Mouse (Mus musculus): ENCODE results near the gene Toporsl. TPM values are rescaled to one million over a fixed set of nuclear protein-coding genes. Genes with fewer than 3 reads are reported as not detected.

Toporsl gene
- not detected in 2 replicates for polyA plus RNA-seq (2014; fragmentation: Nextera tagmentation; extraction: Ambion mirVana)

DNA sequence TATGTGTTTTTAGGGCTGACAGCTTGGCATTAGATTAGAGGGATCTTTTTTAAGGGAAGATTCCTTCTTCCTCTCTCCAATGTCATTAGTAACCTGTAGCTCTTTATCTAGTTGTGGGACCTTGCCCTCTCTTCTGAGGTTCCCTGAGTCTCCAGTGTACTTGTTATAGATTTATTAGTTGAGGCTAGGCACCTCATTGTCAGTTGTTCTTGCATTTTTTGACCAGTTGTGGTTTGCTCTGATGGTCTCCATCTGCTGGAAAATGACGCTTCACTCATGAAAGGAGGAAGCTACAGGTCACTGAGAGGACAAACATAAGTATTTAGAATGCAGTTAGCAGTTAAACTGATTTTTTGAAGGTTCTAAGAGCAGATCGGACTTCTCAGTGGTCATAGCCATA lies at the start of gene Toporsl:
Toporsl (plus strand) TSS at position 348 of the 400 bp plus-strand sequence.
- DNase-seq (ENCODE audit: low spot score) (no peak), ATAC-seq (ENCODE audit: low read depth) (no peak)
- Histone ChIP-seq H3K9ac (ENCODE audit: low read depth, low read length) (no peak within 1 kb of the TSS), H3K4me1 (ENCODE audit: control insufficient read depth, insufficient read depth, low read length) (no peaks in the 10 kb centered on the region), H3K9me3 (ENCODE audit: control insufficient read depth, low read length) (no peaks in the 10 kb centered on the region), H3K4me3 (ENCODE audit: low read depth, low read length) (no peak within 1 kb of the TSS), H3K27me3 (replicated peaks; ENCODE audit: control insufficient read depth, insufficient read depth, low read length) (no peaks in the 10 kb centered on the region), H3K27ac (replicated peaks; ENCODE audit: low read depth, low read length) (no peak within 1 kb of the TSS), H3K4me2 (ENCODE audit: low read depth, low read length) (no peak within 1 kb of the TSS), H3K36me3 (ENCODE audit: control insufficient read depth, insufficient read depth, low read length) (no peaks in the 10 kb centered on the region)
- 59% methylated on average over 2 of the region's 2 CpGs for WGBS

DNA sequence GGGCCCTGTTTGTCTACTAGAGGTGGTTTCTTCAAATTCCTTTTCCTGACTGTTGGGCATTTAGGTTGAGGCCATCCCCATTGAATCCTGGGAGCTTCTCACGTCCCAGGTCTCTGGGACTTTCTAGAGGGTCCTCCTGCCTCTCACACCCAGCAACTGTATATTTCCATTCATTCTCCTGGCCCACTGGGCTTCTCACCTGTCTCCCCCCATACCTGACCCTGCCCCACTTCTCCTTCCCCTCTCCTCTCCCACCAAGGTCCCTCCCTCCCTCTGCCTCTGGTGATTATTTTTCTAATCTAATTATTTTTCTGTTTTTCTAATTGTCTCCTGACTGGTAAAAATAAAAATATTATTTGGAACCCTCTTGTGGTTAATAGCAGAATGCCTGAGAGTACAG lies 38.4 kb upstream of the Toporsl start:
- Histone ChIP-seq H3K27me3 (replicated peaks; ENCODE audit: control insufficient read depth, insufficient read depth, low read length) (no peaks in the 10 kb centered on the region), H3K4me3 (ENCODE audit: low read depth, low read length) (no peak overlapping the region), H3K27ac (replicated peaks; ENCODE audit: low read depth, low read length) (no peak overlapping the region), H3K9ac (ENCODE audit: low read depth, low read length) (no peak overlapping the region), H3K9me3 (ENCODE audit: control insufficient read depth, low read length) (no peaks in the 10 kb centered on the region), H3K4me1 (ENCODE audit: control insufficient read depth, insufficient read depth, low read length) (no peaks in the 10 kb centered on the region), H3K4me2 (ENCODE audit: low read depth, low read length) (no peak overlapping the region), H3K36me3 (ENCODE audit: control insufficient read depth, insufficient read depth, low read length) (no peaks in the 10 kb centered on the region)
- ATAC-seq (ENCODE audit: low read depth), result no peak
- no peak for DNase-seq (ENCODE audit: low spot score)
- 65% methylated on average over 1 of the region's 1 CpGs for WGBS

DNA sequence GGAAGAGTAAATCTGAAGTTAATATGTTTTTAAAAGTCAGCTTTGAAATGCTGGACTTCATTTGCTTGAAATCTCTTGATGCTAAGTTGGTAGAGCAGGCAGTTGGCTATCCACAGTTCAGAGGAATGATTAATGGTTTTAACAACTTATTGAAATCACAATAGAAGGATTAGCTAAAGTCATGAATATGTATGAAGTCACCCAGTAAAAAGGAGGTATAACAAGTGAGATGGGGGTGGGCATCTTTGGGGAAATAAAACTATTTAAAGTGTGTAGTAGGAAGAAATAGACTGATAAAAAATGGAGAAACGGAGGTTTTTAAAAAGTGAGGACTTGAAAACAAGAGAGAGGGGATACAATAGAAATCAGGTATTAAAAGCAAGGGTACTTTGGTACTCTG lies 38.0 kb upstream of the Toporsl start:
- ATAC-seq (ENCODE audit: low read depth) (no peak), DNase-seq (ENCODE audit: low spot score) (no peak)
- Histone ChIP-seq H3K4me1 (ENCODE audit: control insufficient read depth, insufficient read depth, low read length) (no peaks in the 10 kb centered on the region), H3K36me3 (ENCODE audit: control insufficient read depth, insufficient read depth, low read length) (no peaks in the 10 kb centered on the region), H3K9me3 (ENCODE audit: control insufficient read depth, low read length) (no peaks in the 10 kb centered on the region), H3K27me3 (replicated peaks; ENCODE audit: control insufficient read depth, insufficient read depth, low read length) (no peaks in the 10 kb centered on the region), H3K9ac (ENCODE audit: low read depth, low read length) (no peak overlapping the region), H3K27ac (replicated peaks; ENCODE audit: low read depth, low read length) (no peak overlapping the region), H3K4me3 (ENCODE audit: low read depth, low read length) (no peak overlapping the region), H3K4me2 (ENCODE audit: low read depth, low read length) (no peak overlapping the region)
- 42% methylated on average over 1 of the region's 1 CpGs for WGBS

DNA sequence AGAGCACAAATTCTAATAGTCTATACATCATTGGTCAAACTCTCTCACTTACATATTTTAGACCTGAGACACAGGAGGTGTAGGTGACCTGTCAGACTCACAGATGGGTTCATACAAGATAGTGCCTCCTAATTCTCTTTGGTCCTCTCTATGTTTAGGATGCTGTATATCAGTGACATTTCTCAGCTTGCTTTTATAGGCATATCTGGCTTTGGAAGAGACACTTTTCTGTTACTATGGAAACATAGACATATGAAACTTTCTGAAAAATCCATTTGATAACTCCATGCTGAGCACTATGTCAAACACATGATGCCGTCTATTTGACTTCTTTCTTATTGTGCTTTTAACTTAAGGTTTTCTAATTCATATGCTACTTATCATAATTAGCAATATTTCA lies 32.2 kb upstream of the Toporsl start:
- DNase-seq (ENCODE audit: low spot score), result no peak
- no peak overlapping the region for H3K27ac ChIP-seq (replicated peaks; ENCODE audit: low read depth, low read length)
- WGBS, result 86% methylated on average over 1 of the region's 1 CpGs

DNA sequence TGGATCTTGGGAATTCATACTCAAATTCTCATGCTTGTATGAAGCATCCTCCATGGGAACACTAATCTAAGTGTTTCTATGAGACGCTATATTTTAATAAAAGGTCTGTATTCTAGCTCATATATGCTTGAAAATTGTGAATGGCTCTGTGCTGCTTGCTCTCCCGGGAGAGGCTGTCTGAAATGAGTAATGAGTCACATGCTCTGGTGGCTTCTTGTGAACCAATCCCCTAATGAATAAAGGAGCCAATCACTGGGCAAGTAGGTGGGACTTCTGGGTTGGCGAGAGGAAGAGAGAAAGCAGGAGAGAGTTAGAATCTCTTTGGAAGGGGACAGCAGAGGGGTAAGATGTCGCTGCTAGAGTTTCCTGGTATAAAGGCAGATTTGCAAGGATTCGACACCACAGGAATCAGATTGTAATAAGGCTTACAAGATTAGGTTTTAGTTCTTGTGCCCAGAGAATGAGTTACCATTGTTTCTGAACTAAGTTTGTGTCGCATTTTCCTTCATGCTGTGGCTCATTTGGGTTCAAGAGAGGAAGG lies 9.8 kb upstream of the Toporsl start:
- H3K4me1 ChIP-seq (ENCODE audit: control insufficient read depth, insufficient read depth, low read length), result no peaks in the 10 kb centered on the region
- H3K9ac ChIP-seq (ENCODE audit: low read depth, low read length), result no peak overlapping the region
- no peak for DNase-seq (ENCODE audit: low spot score)
- no peak overlapping the region for H3K4me2 ChIP-seq (ENCODE audit: low read depth, low read length)
- H3K4me3 ChIP-seq (ENCODE audit: low read depth, low read length), result no peak overlapping the region
- no peak for ATAC-seq (ENCODE audit: low read depth)
- H3K27ac ChIP-seq (replicated peaks; ENCODE audit: low read depth, low read length), result no peak overlapping the region
- H3K27me3 ChIP-seq (replicated peaks; ENCODE audit: control insufficient read depth, insufficient read depth, low read length), result no peaks in the 10 kb centered on the region
- no peaks in the 10 kb centered on the region for H3K9me3 ChIP-seq (ENCODE audit: control insufficient read depth, low read length)
- WGBS, result 71% methylated on average over 6 of the region's 6 CpGs
- no peaks in the 10 kb centered on the region for H3K36me3 ChIP-seq (ENCODE audit: control insufficient read depth, insufficient read depth, low read length)

More for the DNA sequence above, 32.2 kb upstream of the Toporsl start:
- Histone ChIP-seq H3K4me2 (ENCODE audit: low read depth, low read length) (no peak overlapping the region), H3K27me3 (replicated peaks; ENCODE audit: control insufficient read depth, insufficient read depth, low read length) (no peaks in the 10 kb centered on the region), H3K4me3 (ENCODE audit: low read depth, low read length) (no peak overlapping the region), H3K9me3 (ENCODE audit: control insufficient read depth, low read length) (no peaks in the 10 kb centered on the region), H3K9ac (ENCODE audit: low read depth, low read length) (no peak overlapping the region), H3K4me1 (ENCODE audit: control insufficient read depth, insufficient read depth, low read length) (no peaks in the 10 kb centered on the region), H3K36me3 (ENCODE audit: control insufficient read depth, insufficient read depth, low read length) (no peaks in the 10 kb centered on the region)
- no peak for ATAC-seq (ENCODE audit: low read depth)

DNA sequence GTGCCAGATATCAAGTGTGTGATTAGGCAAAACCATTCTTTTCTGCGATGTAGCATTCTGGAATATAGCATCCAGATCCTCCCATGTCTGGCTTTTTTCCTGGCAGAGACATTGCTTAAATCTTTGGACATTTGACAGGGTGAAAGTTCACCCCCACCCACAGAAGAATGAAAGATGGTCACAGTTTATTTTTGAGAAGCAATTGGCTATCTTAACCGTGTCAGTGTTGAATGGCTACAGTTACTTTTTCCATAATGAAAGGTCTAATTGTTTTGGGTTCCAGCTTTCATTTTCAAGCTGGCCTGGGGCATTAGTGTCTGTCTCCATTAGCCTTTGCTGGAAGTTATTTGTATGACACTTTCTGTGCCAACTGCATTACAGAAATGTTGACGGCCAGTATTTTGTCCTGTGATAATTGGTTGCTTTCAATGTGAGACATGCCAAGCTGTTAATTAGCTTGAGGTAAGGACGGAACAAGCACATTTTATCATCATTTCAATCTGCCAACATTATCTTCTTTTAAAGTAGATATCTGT lies 2.2 kb upstream of the Toporsl start:
- H3K9ac ChIP-seq (ENCODE audit: low read depth, low read length), result no peak overlapping the region
- no peaks in the 10 kb centered on the region for H3K9me3 ChIP-seq (ENCODE audit: control insufficient read depth, low read length)
- peak; percentile 15 for DNase-seq (ENCODE audit: low spot score)
- no peaks in the 10 kb centered on the region for H3K36me3 ChIP-seq (ENCODE audit: control insufficient read depth, insufficient read depth, low read length)
- no peak overlapping the region for H3K4me2 ChIP-seq (ENCODE audit: low read depth, low read length)
- no peaks in the 10 kb centered on the region for H3K27me3 ChIP-seq (replicated peaks; ENCODE audit: control insufficient read depth, insufficient read depth, low read length)
- WGBS, result 39% methylated on average over 4 of the region's 4 CpGs
- H3K27ac ChIP-seq (replicated peaks; ENCODE audit: low read depth, low read length), result no peak overlapping the region
- no peak overlapping the region for H3K4me3 ChIP-seq (ENCODE audit: low read depth, low read length)
- no peaks in the 10 kb centered on the region for H3K4me1 ChIP-seq (ENCODE audit: control insufficient read depth, insufficient read depth, low read length)
- ATAC-seq (ENCODE audit: low read depth), result no peak

DNA sequence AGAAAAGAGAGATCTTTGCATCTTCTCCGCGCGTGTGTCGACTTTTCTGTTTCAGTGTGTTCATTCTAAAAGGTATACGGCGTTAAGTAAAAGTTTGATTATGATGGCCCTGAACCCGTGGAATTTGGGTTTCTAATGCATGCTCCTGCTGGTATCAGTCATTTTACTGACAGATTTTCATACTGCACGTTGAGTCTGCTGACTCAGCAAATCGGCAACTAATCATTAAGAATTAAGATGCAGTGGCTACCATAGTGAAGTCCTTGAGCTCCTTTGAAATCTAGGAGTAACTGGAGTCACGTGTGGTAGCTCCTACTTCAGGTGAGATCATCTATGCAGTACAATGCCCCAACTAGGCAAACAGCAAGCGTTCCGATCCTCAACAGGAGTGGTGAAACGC lies 1.4 kb upstream of the Toporsl start:
- DNase-seq (ENCODE audit: low spot score) (no peak), ATAC-seq (ENCODE audit: low read depth) (no peak)
- no peak overlapping the region for H3K4me3 ChIP-seq (ENCODE audit: low read depth, low read length)
- no peaks in the 10 kb centered on the region for H3K36me3 ChIP-seq (ENCODE audit: control insufficient read depth, insufficient read depth, low read length)
- no peak overlapping the region for H3K4me2 ChIP-seq (ENCODE audit: low read depth, low read length)
- no peak overlapping the region for H3K27ac ChIP-seq (replicated peaks; ENCODE audit: low read depth, low read length)
- H3K9ac ChIP-seq (ENCODE audit: low read depth, low read length), result no peak overlapping the region
- no peaks in the 10 kb centered on the region for H3K9me3 ChIP-seq (ENCODE audit: control insufficient read depth, low read length)
- WGBS, result 90% methylated on average over 13 of the region's 13 CpGs
- no peaks in the 10 kb centered on the region for H3K27me3 ChIP-seq (replicated peaks; ENCODE audit: control insufficient read depth, insufficient read depth, low read length)
- no peaks in the 10 kb centered on the region for H3K4me1 ChIP-seq (ENCODE audit: control insufficient read depth, insufficient read depth, low read length)

DNA sequence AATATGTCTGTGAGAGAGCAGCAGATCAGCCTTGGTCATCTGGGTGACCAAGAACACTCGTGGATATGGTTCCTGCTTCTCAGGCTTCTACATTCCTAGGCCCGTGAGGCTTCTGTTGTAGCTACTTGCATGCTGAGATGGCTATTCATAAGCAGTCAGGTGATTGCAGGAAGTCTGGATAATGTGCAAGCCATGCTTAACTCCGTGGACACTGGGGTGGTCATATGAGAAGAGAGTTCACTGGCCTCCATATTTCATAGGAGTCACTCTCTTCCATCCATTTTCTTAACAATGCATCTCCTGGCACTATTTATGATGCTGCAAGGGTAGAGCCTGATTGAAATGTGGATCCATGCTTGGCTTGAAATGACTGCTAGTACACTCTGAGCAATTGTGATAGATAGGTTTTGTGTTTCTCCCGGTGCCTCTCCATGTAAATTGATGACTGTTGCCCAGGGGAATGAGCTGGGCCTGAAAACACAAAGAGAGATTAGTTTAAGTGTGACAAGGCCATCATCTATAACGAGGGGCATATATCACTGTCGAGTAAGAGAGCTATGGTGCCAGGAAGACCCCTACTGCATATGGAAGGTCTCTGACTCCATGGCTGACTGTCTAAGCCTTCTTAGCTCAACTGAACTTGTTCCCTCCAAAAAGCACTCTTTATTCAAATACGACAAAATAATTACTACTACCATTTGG lies 2.3 kb downstream of the Toporsl start:
- WGBS, result 51% methylated on average over 7 of the region's 7 CpGs
- DNase-seq (ENCODE audit: low spot score) (no peak), ATAC-seq (ENCODE audit: low read depth) (no peak)
- no peak overlapping the region for H3K27ac ChIP-seq (replicated peaks; ENCODE audit: low read depth, low read length)
- no peak overlapping the region for H3K4me2 ChIP-seq (ENCODE audit: low read depth, low read length)
- no peak overlapping the region for H3K4me3 ChIP-seq (ENCODE audit: low read depth, low read length)
- H3K27me3 ChIP-seq (replicated peaks; ENCODE audit: control insufficient read depth, insufficient read depth, low read length), result no peaks in the 10 kb centered on the region
- no peaks in the 10 kb centered on the region for H3K9me3 ChIP-seq (ENCODE audit: control insufficient read depth, low read length)
- no peak overlapping the region for H3K9ac ChIP-seq (ENCODE audit: low read depth, low read length)
- no peaks in the 10 kb centered on the region for H3K4me1 ChIP-seq (ENCODE audit: control insufficient read depth, insufficient read depth, low read length)
- no peaks in the 10 kb centered on the region for H3K36me3 ChIP-seq (ENCODE audit: control insufficient read depth, insufficient read depth, low read length)

DNA sequence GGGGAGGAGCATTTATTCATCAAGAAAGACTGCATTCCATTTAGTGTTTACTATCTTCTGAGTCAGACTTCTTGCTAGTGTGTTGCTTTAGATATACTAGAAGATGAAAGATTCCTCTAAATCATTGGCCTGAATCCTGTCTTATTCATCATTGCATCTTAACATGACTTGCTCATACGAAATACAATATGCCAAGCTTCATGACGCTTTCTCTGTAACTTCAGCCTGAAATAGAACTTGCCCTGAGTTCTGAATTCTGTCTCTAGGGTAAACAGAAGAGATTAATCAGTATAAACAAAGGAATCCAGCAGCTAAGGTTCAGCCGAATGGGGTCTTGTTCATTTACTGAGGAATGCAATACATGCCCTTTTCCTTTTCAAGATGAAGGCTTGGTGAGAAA lies 10.8 kb downstream of the Toporsl start:
- Histone ChIP-seq H3K9me3 (ENCODE audit: control insufficient read depth, low read length) (no peaks in the 10 kb centered on the region), H3K36me3 (ENCODE audit: control insufficient read depth, insufficient read depth, low read length) (no peaks in the 10 kb centered on the region), H3K9ac (ENCODE audit: low read depth, low read length) (no peak overlapping the region), H3K4me3 (ENCODE audit: low read depth, low read length) (no peak overlapping the region), H3K4me1 (ENCODE audit: control insufficient read depth, insufficient read depth, low read length) (no peaks in the 10 kb centered on the region), H3K4me2 (ENCODE audit: low read depth, low read length) (no peak overlapping the region), H3K27me3 (replicated peaks; ENCODE audit: control insufficient read depth, insufficient read depth, low read length) (no peaks in the 10 kb centered on the region), H3K27ac (replicated peaks; ENCODE audit: low read depth, low read length) (no peak overlapping the region)
- no peak for DNase-seq (ENCODE audit: low spot score)
- WGBS, result 36% methylated on average over 3 of the region's 3 CpGs
- ATAC-seq (ENCODE audit: low read depth), result no peak
